Mouse (Mus musculus) midbrain, embryonic 16.5 days (tissue): ENCODE results near the gene Eif1ax. TPM values are rescaled to one million over a fixed set of nuclear protein-coding genes. Genes with fewer than 3 reads are reported as not detected.
"Not testable (repeated sequence)": the region's sequence is repeated elsewhere in the genome, so short reads cannot be mapped to it uniquely, and the experiment has no call there.

Experiments
- ATAC-seq: fragments of 200-750 bp; cut with Nextera tagmentation; 2 replicates; pipeline ENCODE4 v1.8.0; 2017; ENCODE audit warnings: moderate TSS enrichment
- H3K27ac ChIP-seq: fragments of 300-500 bp; sonication (generic); 2 replicates; pipeline ENCODE4 v1.5.1; 2014; ENCODE audit warnings: mild to moderate bottlenecking, low read length, mixed read lengths
- H3K27me3 ChIP-seq: fragments of 300-500 bp; sonication (generic); 2 replicates; pipeline ENCODE4 v1.6.1; 2014; ENCODE audit warnings: low read depth, low read length, mixed read lengths; ENCODE audit not compliant: control insufficient read depth, insufficient read depth
- H3K36me3 ChIP-seq: fragments of 300-500 bp; sonication (generic); 2 replicates; pipeline ENCODE4 v1.6.1; 2014; ENCODE audit warnings: mild to moderate bottlenecking, low read length, moderate library complexity, mixed read lengths; ENCODE audit not compliant: control insufficient read depth, insufficient read depth
- H3K4me1 ChIP-seq: fragments of 300-500 bp; sonication (generic); 2 replicates; pipeline ENCODE4 v1.6.1; 2014; ENCODE audit warnings: mild to moderate bottlenecking, low read length, mixed read lengths; ENCODE audit not compliant: control insufficient read depth, insufficient read depth
- H3K4me2 ChIP-seq: fragments of 300-500 bp; sonication (generic); 2 replicates; pipeline ENCODE4 v1.6.1; 2014; ENCODE audit warnings: mild to moderate bottlenecking, low read length, mixed read lengths
- H3K4me3 ChIP-seq: fragments of 300-500 bp; sonication (generic); 2 replicates; pipeline ENCODE4 v1.5.1; 2014; ENCODE audit warnings: low read depth, mild to moderate bottlenecking, low read length, moderate library complexity, mixed read lengths
- H3K9ac ChIP-seq: fragments of 300-500 bp; sonication (generic); 2 replicates; pipeline ENCODE4 v1.6.1; 2014; ENCODE audit warnings: low read depth, low read length, mixed read lengths
- H3K9me3 ChIP-seq: fragments of 300-500 bp; sonication (generic); replicated peaks from 2 replicates; pipeline ENCODE4 v1.6.1; 2014; ENCODE audit warnings: mild to moderate bottlenecking, low read length, mixed read lengths; ENCODE audit not compliant: control insufficient read depth, poor library complexity, severe bottlenecking
- WGBS: fragments of 180-500 bp; shearing (Covaris S2); extraction: QIAGEN DNeasy Blood & Tissue Kit; methylation state at CpG from one replicate; pipeline ENCODE4 v1.1.7; 2014; 5-methylcytosine and 5-hydroxymethylcytosine counted together
- polyA plus RNA-seq: library from polyadenylated mRNA; unstranded; fragments of >200 nt; fragmentation: Nextera tagmentation; extraction: Ambion mirVana; gene quantifications from 2 replicates; pipeline ENCODE4 v1.2.1, GENCODE M21; 2015

The Eif1ax gene
- polyA plus RNA-seq, 1 experiment from 2014 or later: 91.2 TPM

DNA sequence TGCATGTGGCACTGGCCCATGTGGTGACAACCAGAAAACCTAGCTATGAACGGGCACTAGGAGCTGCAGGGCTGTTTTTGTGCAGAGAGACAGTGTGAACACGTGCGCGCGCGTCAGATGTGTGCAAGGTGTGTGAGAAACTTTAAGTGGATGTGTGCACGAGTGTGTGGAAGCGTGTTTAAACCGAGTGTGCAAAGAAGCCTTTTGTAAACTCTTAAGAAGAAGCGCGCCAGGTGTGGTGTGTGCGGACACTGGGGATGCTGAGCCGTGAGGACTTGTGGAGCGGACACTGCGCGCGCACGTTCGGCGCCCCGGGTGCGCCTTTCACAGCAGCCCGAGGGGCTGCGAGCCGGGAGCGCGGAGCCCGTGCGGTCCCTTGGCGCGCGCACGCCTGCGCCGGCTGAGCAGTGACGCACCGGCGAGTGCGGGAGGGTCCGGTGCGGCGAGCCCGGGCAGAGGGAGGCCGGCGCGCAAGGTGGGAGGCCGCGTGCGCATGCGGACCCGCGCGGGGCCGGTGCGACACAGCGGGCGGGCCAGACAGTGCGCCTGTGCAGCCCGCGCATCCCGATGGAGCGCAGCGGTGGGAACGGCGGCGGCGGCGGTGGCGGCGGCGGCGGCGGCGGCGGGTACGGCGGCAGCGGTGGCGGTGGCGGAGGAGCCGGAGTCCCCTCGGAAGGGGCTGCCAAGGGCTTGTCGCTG is 42.3 kb downstream of the Eif1ax start, which contains the start of gene Map7d2:
TSS of gene Map7d2 (plus strand) at position 443 of the 699 bp plus-strand sequence.
- peak within 1 kb of the TSS; percentile 73 for H3K27ac ChIP-seq
- no peaks in the 10 kb centered on the region for H3K9me3 ChIP-seq
- WGBS: 15% methylated on average over 45 of the region's 83 CpGs
- H3K36me3 ChIP-seq: no peaks in the 10 kb centered on the region
- H3K4me3 ChIP-seq: peak within 1 kb of the TSS; percentile 67
- no peaks in the 10 kb centered on the region for H3K4me1 ChIP-seq
- H3K9ac ChIP-seq: peak within 1 kb of the TSS; percentile 71
- peak within 1 kb of the TSS; percentile 64 for H3K4me2 ChIP-seq
- no peaks in the 10 kb centered on the region for H3K27me3 ChIP-seq
- peak; percentile 96 for ATAC-seq

DNA sequence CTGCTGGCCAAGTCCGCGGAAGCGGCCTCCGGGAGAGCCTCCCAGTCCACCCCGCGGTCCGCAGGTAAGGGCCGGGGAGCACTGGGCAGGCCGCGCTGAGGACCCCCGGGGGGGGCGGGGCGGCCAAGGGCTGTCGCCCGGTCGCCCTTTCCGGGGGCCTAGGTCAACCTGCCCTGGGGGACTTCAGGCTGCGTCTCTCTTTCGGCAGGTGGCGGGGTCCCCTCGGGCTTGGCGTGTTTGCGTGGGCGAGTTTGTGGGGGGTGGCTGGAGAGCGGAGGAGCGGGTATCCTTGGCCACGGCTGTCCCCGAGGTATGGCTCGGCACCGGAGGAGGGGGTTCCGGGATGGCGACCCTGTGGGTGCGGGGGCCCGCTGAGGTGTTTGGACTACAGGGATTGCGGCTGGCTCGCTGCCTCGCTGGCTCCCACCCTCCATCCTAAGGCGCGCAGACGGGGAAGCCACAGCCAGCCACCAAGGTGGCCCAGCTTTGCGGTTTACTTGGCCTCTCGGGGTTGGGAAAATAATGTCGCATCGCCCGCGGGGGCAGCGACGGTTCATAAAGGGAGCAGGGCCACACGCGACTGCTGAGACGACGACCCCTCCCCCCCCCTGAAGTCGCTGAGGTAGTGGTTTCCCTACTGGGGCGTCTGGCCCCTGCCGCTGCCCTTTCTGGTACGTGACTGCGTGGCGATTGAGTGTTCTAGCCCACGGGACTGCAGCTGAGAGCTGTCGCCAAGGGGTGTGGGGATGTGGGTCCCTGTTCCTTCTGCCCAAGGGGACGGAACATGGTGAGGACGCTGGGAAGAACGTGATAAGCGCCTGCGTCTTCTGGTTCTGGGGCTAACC is 43.1 kb downstream of the Eif1ax start:
- H3K36me3 ChIP-seq: no peaks in the 10 kb centered on the region
- 23% methylated on average over 40 of the region's 65 CpGs for WGBS
- no peaks in the 10 kb centered on the region for H3K9me3 ChIP-seq
- H3K27ac ChIP-seq: peak overlapping the region; percentile 73
- peak overlapping the region; percentile 71 for H3K9ac ChIP-seq
- no peaks in the 10 kb centered on the region for H3K4me1 ChIP-seq
- H3K4me3 ChIP-seq: peak overlapping the region; percentile 67
- peak; percentile 77 for ATAC-seq
- H3K4me2 ChIP-seq: peak overlapping the region; percentile 64
- no peaks in the 10 kb centered on the region for H3K27me3 ChIP-seq

DNA sequence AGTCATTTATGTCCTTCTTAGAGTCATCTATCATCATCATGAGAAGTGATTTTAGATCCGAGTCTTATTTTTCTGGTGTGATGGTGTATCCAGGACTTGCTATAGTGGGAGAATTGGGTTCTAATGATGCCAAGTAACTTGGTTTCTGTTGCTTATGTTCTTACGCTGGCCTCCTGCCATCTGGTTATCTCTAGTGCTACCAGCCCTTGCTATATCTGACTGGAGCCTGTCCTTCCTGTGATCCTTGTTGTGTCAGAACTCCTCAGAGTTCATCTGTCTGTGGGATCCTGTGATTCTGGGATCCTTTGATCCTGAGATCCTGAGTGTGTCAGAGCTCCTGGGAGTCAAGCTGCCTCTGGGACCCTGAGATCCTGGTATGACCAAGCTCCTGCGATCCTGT is 58.5 kb downstream of the Eif1ax start:
- not testable (repeated sequence) for H3K4me3 ChIP-seq, H3K27ac ChIP-seq, ATAC-seq, H3K4me1 ChIP-seq, H3K9ac ChIP-seq, H3K9me3 ChIP-seq, H3K4me2 ChIP-seq, H3K36me3 ChIP-seq, H3K27me3 ChIP-seq
- 89% methylated on average over 3 of the region's 3 CpGs for WGBS

Other genes starting within 250 kb of the Eif1ax start
- gene Rps6ka3, start 161.9 kb upstream of the Eif1ax start, polyA plus RNA-seq: 2.7 and 3.0 TPM in 2 replicates
- 42.8 and 44.8 TPM in 2 replicates for gene Map7d2, start 42.4 kb downstream of the Eif1ax start, polyA plus RNA-seq
- 22.7 and 26.3 TPM in 2 replicates for gene Bclaf3, start 154.5 kb downstream of the Eif1ax start, polyA plus RNA-seq